Mouse (Mus musculus) lung, postnatal 0 days (tissue): Measurements from ENCODE around the gene C2cd4c.

Experiments used
- CTCF ChIP-seq: IDR thresholded peaks from 2 replicates; pipeline ENCODE4 v1.5.1; 2016; ENCODE audit warnings: antibody characterized with exemption, mild to moderate bottlenecking
- EP300 ChIP-seq: IDR thresholded peaks from 2 replicates; pipeline ENCODE4 v1.6.1; 2016; ENCODE audit warnings: antibody characterized with exemption, mild to moderate bottlenecking, control low read depth

DNA sequence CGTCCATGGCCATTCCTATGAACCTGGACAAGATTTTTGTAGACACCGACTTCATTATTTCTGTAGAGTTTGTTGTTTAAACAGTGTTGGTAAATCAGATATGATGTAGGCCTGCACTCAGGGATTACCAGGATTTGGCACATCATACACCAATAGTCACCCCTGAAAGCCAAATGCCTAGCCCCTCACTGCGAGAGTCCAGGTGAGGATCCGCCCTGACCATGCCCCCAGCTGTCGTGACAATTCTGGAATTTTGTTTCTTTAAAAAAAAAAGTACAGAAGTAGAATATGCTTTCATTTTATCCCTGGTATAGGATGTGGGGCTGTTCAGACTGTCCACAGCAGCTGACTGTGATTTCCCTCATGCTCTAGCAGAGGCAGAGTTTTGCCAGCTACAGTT, 43.9 kb downstream of the C2cd4c start:
- TF ChIP-seq CTCF (no peak), EP300 (no peak)
